Mouse (Mus musculus) intestine, postnatal 0 days (tissue): ENCODE results near the gene Slc9a7. TPM values are rescaled to one million over a fixed set of nuclear protein-coding genes. Genes with fewer than 3 reads are reported as not detected.
A peak's percentile ranks its signal among the peaks of the same experiment; 100 is the strongest.

Experiments
- ATAC-seq: fragments of 200-750 bp; cut with Nextera tagmentation; 2 replicates; pipeline ENCODE4 v1.8.0; 2017; ENCODE audit warnings: mild to moderate bottlenecking, moderate TSS enrichment, moderate library complexity
- H3K27ac ChIP-seq: fragments of 300-500 bp; sonication (generic); 2 replicates; pipeline ENCODE4 v1.5.1; 2014; ENCODE audit warnings: mild to moderate bottlenecking, low read depth, low read length, moderate library complexity
- H3K27me3 ChIP-seq: fragments of 300-500 bp; sonication (generic); replicated peaks from 2 replicates; pipeline ENCODE4 v1.6.1; 2014; ENCODE audit warnings: low read length, mixed read lengths; ENCODE audit not compliant: control insufficient read depth, insufficient read depth
- H3K36me3 ChIP-seq: fragments of 300-500 bp; sonication (generic); 2 replicates; pipeline ENCODE4 v1.6.1; 2014; ENCODE audit warnings: mild to moderate bottlenecking, moderate library complexity; ENCODE audit not compliant: control insufficient read depth, insufficient read depth
- H3K4me1 ChIP-seq: fragments of 300-500 bp; sonication (generic); replicated peaks from 2 replicates; pipeline ENCODE4 v1.6.1; 2014; ENCODE audit warnings: antibody characterized with exemption, low read length, mixed read lengths; ENCODE audit not compliant: control insufficient read depth, insufficient read depth
- H3K4me2 ChIP-seq: fragments of 300-500 bp; sonication (generic); replicated peaks from 2 replicates; pipeline ENCODE4 v1.6.1; 2014; ENCODE audit warnings: low read depth, mild to moderate bottlenecking, moderate library complexity
- H3K4me3 ChIP-seq: fragments of 300-500 bp; sonication (generic); 2 replicates; pipeline ENCODE4 v1.5.1; 2014; ENCODE audit warnings: low read depth, low read length
- H3K9ac ChIP-seq: fragments of 300-500 bp; sonication (generic); 2 replicates; pipeline ENCODE4 v1.6.1; 2014; ENCODE audit warnings: mild to moderate bottlenecking, low read depth, low read length
- H3K9me3 ChIP-seq: fragments of 300-500 bp; sonication (generic); 2 replicates; pipeline ENCODE4 v1.6.1; 2016; ENCODE audit warnings: mixed run types; ENCODE audit not compliant: control insufficient read depth
- CTCF ChIP-seq: sonication (generic); IDR thresholded peaks from 2 replicates; pipeline ENCODE4 v1.5.1; 2016; ENCODE audit warnings: low read depth, mild to moderate bottlenecking, control low read depth, antibody characterized with exemption, moderate library complexity
- WGBS: fragments of 180-500 bp; shearing (Covaris S2); extraction: QIAGEN DNeasy Blood & Tissue Kit; methylation state at CpG from one replicate; pipeline ENCODE4 v1.1.7; 2014; 5-methylcytosine and 5-hydroxymethylcytosine counted together
- polyA plus RNA-seq: library from polyadenylated mRNA; unstranded; fragments of >200 nt; fragmentation: Nextera tagmentation; extraction: Ambion mirVana; gene quantifications from 2 replicates; pipeline ENCODE4 v1.2.1, GENCODE M21; 2015

The Slc9a7 gene
- polyA plus RNA-seq, 1 experiment from 2014 or later, result 0.25 TPM

GRCm38 (mm10) chrX:20290715-20291114 lies 892 bp downstream of the Slc9a7 start:
- Histone ChIP-seq H3K4me1 (no peaks in the 10 kb centered on the region), H3K36me3 (no peaks in the 10 kb centered on the region), H3K27me3 (no peaks in the 10 kb centered on the region), H3K4me2 (peak overlapping the region; percentile 86), H3K27ac (no peak overlapping the region), H3K4me3 (peak overlapping the region; percentile 43; the same call in 1 of the 2 replicates), H3K9ac (no peak overlapping the region), H3K9me3 (no peaks in the 10 kb centered on the region)
- TF ChIP-seq CTCF, result no peak
- ATAC-seq, result no peak
- WGBS, result 36% methylated on average over 5 of the region's 5 CpGs

- ATAC-seq, result no peak
- Histone ChIP-seq H3K27me3 (no peaks in the 10 kb centered on the region), H3K9me3 (no peaks in the 10 kb centered on the region), H3K4me3 (no peak overlapping the region), H3K4me1 (no peaks in the 10 kb centered on the region), H3K27ac (no peak overlapping the region), H3K36me3 (no peaks in the 10 kb centered on the region), H3K4me2 (no peak overlapping the region), H3K9ac (no peak overlapping the region)
- no peak for TF ChIP-seq CTCF
- 78% methylated on average over 3 of the region's 3 CpGs for WGBS
Observed at GRCm38 (mm10) chrX:20288674-20289073, 2.9 kb downstream of the Slc9a7 start.

DNA sequence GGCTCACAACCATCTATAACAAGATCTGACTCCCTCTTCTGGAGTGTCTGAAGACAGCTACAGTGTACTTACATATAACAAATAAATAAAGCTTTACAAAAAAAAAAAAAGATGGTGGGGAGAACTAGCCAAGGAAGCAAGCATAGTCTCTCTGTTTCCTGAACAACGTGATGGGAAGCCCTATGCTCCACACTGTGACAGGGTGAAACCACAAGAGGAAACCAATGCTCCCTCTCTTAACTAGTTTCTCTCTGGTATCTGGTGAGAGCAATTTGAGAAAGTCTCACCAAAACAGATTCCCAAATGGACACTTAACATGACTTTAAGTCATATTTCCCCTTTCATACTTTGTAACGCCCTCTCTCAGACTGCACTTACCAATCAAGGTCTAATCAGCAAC lies 5.4 kb downstream of the Slc9a7 start:
- ATAC-seq, result no peak
- Histone ChIP-seq H3K9me3 (no peaks in the 10 kb centered on the region), H3K9ac (no peak overlapping the region), H3K4me3 (no peak overlapping the region), H3K36me3 (no peaks in the 10 kb centered on the region), H3K4me1 (no peaks in the 10 kb centered on the region), H3K27ac (no peak overlapping the region), H3K27me3 (no peaks in the 10 kb centered on the region), H3K4me2 (no peak overlapping the region)
- WGBS, result 68% methylated on average over 2 of the region's 2 CpGs
- TF ChIP-seq CTCF, result no peak

DNA sequence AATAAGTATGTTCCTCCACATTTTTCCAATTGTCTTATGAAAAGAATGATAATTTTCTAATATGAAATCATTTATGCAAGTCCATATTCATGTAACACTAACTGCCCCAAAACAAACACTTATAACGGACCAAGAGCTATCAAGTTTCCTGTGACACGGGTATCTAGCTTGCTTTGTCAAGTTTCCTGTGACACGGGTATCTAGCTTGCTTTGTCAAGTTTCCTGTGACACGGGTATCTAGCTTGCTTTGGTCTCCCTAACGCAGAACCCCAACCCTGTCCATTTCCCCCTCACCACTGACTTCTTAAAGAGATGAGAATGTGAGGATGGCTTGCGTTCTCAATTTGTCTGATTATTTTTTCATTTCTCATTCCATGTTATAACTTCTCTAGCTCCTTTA lies 12.2 kb downstream of the Slc9a7 start:
- no peak for ATAC-seq
- Histone ChIP-seq H3K9me3 (no peaks in the 10 kb centered on the region), H3K4me1 (no peaks in the 10 kb centered on the region), H3K9ac (no peak overlapping the region), H3K36me3 (no peaks in the 10 kb centered on the region), H3K4me3 (no peak overlapping the region), H3K27me3 (no peaks in the 10 kb centered on the region), H3K4me2 (no peak overlapping the region), H3K27ac (no peak overlapping the region)
- WGBS, result 76% methylated on average over 6 of the region's 6 CpGs
- no peak for TF ChIP-seq CTCF

DNA sequence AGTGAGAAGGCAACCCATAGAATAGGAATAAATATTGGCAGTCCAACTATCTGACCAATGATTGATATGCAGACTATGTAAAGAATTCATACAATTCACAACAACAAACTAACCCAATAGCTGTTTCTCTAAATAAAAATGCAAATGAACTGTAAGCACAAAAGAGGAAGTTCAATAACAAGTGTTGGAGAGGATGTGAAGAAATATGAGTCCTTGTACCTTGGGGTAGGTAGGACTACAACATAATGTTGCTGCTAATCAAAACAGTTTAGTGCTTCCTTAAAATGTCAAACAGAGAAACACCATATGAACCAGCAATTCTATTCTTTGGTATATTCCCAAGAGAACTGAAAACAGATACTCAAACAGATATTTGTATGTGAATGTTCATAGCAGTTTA lies 17.8 kb downstream of the Slc9a7 start:
- no peaks in the 10 kb centered on the region for H3K36me3 ChIP-seq
- no peak for TF ChIP-seq CTCF
- no peaks in the 10 kb centered on the region for H3K9me3 ChIP-seq
- H3K27me3 ChIP-seq, result no peaks in the 10 kb centered on the region
- no peak overlapping the region for H3K4me3 ChIP-seq
- H3K4me1 ChIP-seq, result no peaks in the 10 kb centered on the region
- H3K27ac ChIP-seq, result no peak overlapping the region
- H3K9ac ChIP-seq, result no peak overlapping the region
- H3K4me2 ChIP-seq, result no peak overlapping the region
- ATAC-seq, result no peak

DNA sequence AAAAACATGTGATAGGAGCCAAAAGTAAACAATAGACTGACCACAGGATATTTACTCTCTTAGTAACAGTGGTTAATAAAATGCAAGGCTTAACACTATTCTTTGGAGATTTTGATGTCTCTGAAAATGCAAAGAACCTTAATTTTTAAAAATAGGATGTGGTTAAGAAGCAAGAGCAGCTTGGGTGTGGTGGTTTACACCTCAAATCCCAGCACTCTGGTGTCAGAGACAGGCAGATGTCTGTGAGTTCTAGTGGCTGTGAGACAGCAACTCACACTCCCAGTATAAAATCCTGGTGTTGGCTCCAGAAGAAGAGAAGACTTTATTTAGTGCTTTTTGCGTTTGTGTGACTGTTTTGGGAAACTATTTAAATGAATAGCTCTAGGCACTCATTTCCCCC lies 19.6 kb downstream of the Slc9a7 start:
- H3K27ac ChIP-seq, result no peak overlapping the region
- no peaks in the 10 kb centered on the region for H3K9me3 ChIP-seq
- no peak overlapping the region for H3K9ac ChIP-seq
- no peak for TF ChIP-seq CTCF
- ATAC-seq, result no peak
- 40% methylated on average over 1 of the region's 1 CpGs for WGBS
- H3K4me2 ChIP-seq, result no peak overlapping the region
- H3K4me3 ChIP-seq, result no peak overlapping the region
- no peaks in the 10 kb centered on the region for H3K27me3 ChIP-seq
- no peaks in the 10 kb centered on the region for H3K36me3 ChIP-seq
- H3K4me1 ChIP-seq, result no peaks in the 10 kb centered on the region

- no peak overlapping the region for H3K4me3 ChIP-seq
- no peak overlapping the region for H3K9ac ChIP-seq
- no peak overlapping the region for H3K4me2 ChIP-seq
- H3K36me3 ChIP-seq, result no peaks in the 10 kb centered on the region
- H3K4me1 ChIP-seq, result no peaks in the 10 kb centered on the region
- H3K27ac ChIP-seq, result no peak overlapping the region
- H3K9me3 ChIP-seq, result no peaks in the 10 kb centered on the region
- no peaks in the 10 kb centered on the region for H3K27me3 ChIP-seq
- WGBS, result 67% methylated on average over 3 of the region's 3 CpGs
- no peak for ATAC-seq
- no peak for TF ChIP-seq CTCF
Observed at GRCm38 (mm10) chrX:20269980-20270379, 21.6 kb downstream of the Slc9a7 start.
